Mouse (Mus musculus) cerebellum, adult 2 months (tissue): ENCODE measurements around the gene Usp46.

Experiments used
- CTCF ChIP-seq: fragments of 200-500 bp; IDR thresholded peaks from 2 replicates; pipeline ENCODE4 v1.5.1; 2011; ENCODE audit warnings: low read depth, mild to moderate bottlenecking, control low read depth, low read length, moderate library complexity, borderline replicate concordance; ENCODE audit not compliant: insufficient read depth
- POLR2A ChIP-seq: fragments of 200-500 bp; IDR thresholded peaks from 2 replicates; pipeline ENCODE4 v1.6.1; 2011; ENCODE audit warnings: low read length, control low read depth, borderline replicate concordance; ENCODE audit not compliant: insufficient read depth

- TF ChIP-seq CTCF, result no peak
- TF ChIP-seq POLR2A, result no peak
Observed at GRCm38 (mm10) chr5:73950809-73951648, 117.2 kb downstream of the Usp46 start.
